Mouse (Mus musculus) testis, adult 2 months (tissue): ENCODE data around the gene Cacna1a.

Experiments
- CTCF ChIP-seq: fragments of 200-500 bp; IDR thresholded peaks from 2 replicates; pipeline ENCODE4 v1.5.1; 2012; ENCODE audit warnings: low read depth, mild to moderate bottlenecking, inconsistent platforms, low read length, moderate library complexity; ENCODE audit not compliant: control insufficient read depth, insufficient read depth, insufficient replicate concordance
- POLR2A ChIP-seq: fragments of 200-500 bp; IDR thresholded peaks from 2 replicates; pipeline ENCODE4 v1.6.1; 2012; ENCODE audit warnings: low read depth, mild to moderate bottlenecking, inconsistent platforms, low read length, moderate library complexity; ENCODE audit not compliant: control insufficient read depth

GRCm38 (mm10) chr8:84375803-84376202 lies 12.4 kb upstream of the Cacna1a start:
- TF ChIP-seq CTCF, result no peak
- no peak for TF ChIP-seq POLR2A
